Mouse (Mus musculus) embryonic facial prominence, embryonic 14.5 days (tissue): ENCODE results near the gene Icos. TPM values are rescaled to one million over a fixed set of nuclear protein-coding genes. Genes with fewer than 3 reads are reported as not detected.
A peak's percentile ranks its signal among the peaks of the same experiment; 100 is the strongest.

Experiments
- ATAC-seq: fragments of 200-750 bp; cut with Nextera tagmentation; 2 replicates; pipeline ENCODE4 v1.8.0; 2017; ENCODE audit warnings: low read depth, moderate number of reproducible peaks, moderate TSS enrichment
- DNase-seq: peaks from one replicate; pipeline ENCODE4 v3.0.0-alpha.2; 2015; ENCODE audit warnings: low spot score
- H3K27ac ChIP-seq: fragments of 300-500 bp; sonication (generic); replicated peaks from 2 replicates; pipeline ENCODE4 v1.5.1; 2014; ENCODE audit warnings: low read depth, mild to moderate bottlenecking, low read length, moderate library complexity
- H3K27me3 ChIP-seq: fragments of 300-500 bp; sonication (generic); replicated peaks from 2 replicates; pipeline ENCODE4 v1.6.1; 2014; ENCODE audit warnings: low read length; ENCODE audit not compliant: control insufficient read depth, insufficient read depth
- H3K36me3 ChIP-seq: fragments of 300-500 bp; sonication (generic); 2 replicates; pipeline ENCODE4 v1.6.1; 2014; ENCODE audit warnings: low read length, mixed read lengths; ENCODE audit not compliant: control insufficient read depth, insufficient read depth
- H3K4me1 ChIP-seq: fragments of 300-500 bp; sonication (generic); 2 replicates; pipeline ENCODE4 v1.6.1; 2014; ENCODE audit warnings: antibody characterized with exemption, low read length; ENCODE audit not compliant: control insufficient read depth, insufficient read depth
- H3K4me2 ChIP-seq: fragments of 300-500 bp; sonication (generic); 2 replicates; pipeline ENCODE4 v1.6.1; 2014; ENCODE audit warnings: low read depth, mild to moderate bottlenecking, low read length, moderate library complexity, mixed read lengths
- H3K4me3 ChIP-seq: fragments of 300-500 bp; sonication (generic); 2 replicates; pipeline ENCODE4 v1.5.1; 2014; ENCODE audit warnings: low read depth, mild to moderate bottlenecking, low read length
- H3K9ac ChIP-seq: fragments of 300-500 bp; sonication (generic); 2 replicates; pipeline ENCODE4 v1.6.1; 2014; ENCODE audit warnings: low read depth, mild to moderate bottlenecking, low read length, moderate library complexity, mixed read lengths
- H3K9me3 ChIP-seq: fragments of 300-500 bp; sonication (generic); 2 replicates; pipeline ENCODE4 v1.6.1; 2016; ENCODE audit warnings: low read length; ENCODE audit not compliant: control insufficient read depth
- WGBS: fragments of 180-500 bp; shearing (Covaris S2); extraction: QIAGEN DNeasy Blood & Tissue Kit; methylation state at CpG from one replicate; pipeline ENCODE4 v1.1.7; 2014; 5-methylcytosine and 5-hydroxymethylcytosine counted together
- polyA plus RNA-seq: library from polyadenylated mRNA; unstranded; fragments of >200 nt; fragmentation: Nextera tagmentation; extraction: Ambion mirVana; gene quantifications from 2 replicates; pipeline ENCODE4 v1.2.1, GENCODE M21; 2014

Gene Icos
- polyA plus RNA-seq, 1 experiment from 2014 or later: 0.40 TPM

DNA sequence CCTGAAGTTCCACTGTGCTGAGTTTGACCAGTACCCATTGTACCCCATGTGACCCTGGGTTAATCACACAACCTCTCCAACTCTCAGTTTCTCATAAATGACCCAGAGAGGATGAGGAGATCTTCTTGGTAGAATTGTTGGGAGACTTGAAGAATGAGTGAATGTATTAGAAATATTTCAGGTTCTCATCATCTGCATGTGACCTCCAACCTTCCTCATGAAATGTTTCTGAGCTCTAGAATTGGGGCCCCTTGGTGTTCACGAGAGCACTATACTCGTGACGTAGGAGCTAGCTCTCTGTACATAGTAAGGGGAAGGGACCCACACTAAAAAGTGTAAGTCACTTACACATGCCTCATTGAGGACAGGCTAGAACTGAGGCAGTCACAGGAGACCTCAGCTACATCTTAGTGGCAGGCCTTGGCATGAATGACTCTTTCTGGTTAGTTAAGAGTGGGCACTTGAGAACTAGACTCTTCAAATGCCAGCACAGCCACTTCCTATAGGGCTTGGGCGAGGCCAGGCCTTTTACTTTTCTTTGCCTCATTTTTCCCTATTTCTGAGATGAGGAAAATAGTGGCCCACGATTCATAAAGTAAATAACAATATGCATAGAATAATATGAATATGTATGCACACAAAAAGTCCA, 2.0 kb upstream of the Icos start:
- no peak for DNase-seq
- no peaks in the 10 kb centered on the region for H3K9me3 ChIP-seq
- 89% methylated on average over 5 of the region's 5 CpGs for WGBS
- H3K4me2 ChIP-seq: no peak overlapping the region
- H3K9ac ChIP-seq: no peak overlapping the region
- H3K27ac ChIP-seq: no peak overlapping the region
- ATAC-seq: no peak
- no peak overlapping the region for H3K4me3 ChIP-seq
- H3K27me3 ChIP-seq: no peaks in the 10 kb centered on the region
- H3K36me3 ChIP-seq: no peaks in the 10 kb centered on the region
- no peaks in the 10 kb centered on the region for H3K4me1 ChIP-seq

DNA sequence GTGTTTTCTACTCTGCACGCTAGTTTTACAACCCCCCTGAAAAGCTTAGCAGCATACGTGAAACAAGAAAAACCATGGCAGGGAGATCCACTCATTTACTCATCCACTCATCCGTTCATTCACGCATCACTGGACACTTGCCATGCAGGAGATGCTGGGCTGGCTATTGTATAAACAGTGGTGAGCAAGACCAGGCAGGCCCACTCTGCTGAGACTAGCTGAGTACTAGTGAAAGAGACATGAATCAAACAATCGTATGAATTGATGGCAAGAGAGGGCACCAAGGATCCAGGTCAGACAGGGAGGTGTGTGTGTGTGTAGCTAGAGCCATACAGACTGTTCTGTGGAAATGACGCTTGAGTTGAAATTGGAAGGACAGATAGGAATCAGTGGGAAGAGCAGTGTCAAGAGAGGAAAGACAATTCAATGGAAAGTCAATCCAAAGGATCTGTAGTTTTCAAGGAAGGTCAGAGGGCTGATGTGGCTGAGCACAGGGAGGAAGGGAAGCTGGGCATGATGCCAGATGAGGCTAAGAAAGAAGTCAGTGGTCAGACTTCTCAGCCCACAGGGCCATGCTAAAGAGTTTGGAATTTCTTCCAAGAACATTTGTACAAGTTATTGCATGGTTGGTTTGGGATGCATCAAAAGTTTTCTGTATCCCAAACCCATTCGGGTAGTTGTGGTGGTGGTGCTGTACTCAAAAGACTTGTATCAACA, 1.6 kb downstream of the Icos start:
- Histone ChIP-seq H3K27me3 (no peaks in the 10 kb centered on the region), H3K36me3 (no peaks in the 10 kb centered on the region), H3K4me1 (no peaks in the 10 kb centered on the region), H3K9me3 (no peaks in the 10 kb centered on the region), H3K4me2 (no peak overlapping the region), H3K9ac (no peak overlapping the region), H3K27ac (no peak overlapping the region), H3K4me3 (no peak overlapping the region)
- ATAC-seq (no peak), DNase-seq (peak; percentile 43)
- 62% methylated on average over 7 of the region's 7 CpGs for WGBS

DNA sequence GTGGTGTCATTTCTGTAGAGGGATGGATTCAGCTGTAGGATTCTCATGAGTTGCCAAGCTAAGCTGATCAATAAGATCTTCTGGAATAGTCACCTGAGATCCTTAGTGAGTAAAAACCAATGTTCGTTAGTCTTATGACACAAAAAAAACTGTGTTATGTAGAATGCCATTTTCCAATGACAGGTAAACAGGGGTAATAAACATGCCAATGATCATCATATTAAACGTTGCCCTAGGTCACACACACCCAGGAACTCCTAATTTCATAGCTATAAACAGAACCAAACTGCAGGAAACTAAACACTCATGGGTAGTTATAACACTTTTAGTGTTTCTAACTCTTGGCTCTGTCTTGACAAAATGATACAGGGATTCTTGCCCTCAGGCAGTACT, 2.1 kb downstream of the Icos start:
- H3K4me1 ChIP-seq: no peaks in the 10 kb centered on the region
- ATAC-seq: no peak
- no peak overlapping the region for H3K27ac ChIP-seq
- no peaks in the 10 kb centered on the region for H3K9me3 ChIP-seq
- WGBS: 83% methylated on average over 2 of the region's 2 CpGs
- no peak overlapping the region for H3K4me2 ChIP-seq
- H3K9ac ChIP-seq: no peak overlapping the region
- H3K27me3 ChIP-seq: no peaks in the 10 kb centered on the region
- no peak overlapping the region for H3K4me3 ChIP-seq
- no peaks in the 10 kb centered on the region for H3K36me3 ChIP-seq
- DNase-seq: no peak

DNA sequence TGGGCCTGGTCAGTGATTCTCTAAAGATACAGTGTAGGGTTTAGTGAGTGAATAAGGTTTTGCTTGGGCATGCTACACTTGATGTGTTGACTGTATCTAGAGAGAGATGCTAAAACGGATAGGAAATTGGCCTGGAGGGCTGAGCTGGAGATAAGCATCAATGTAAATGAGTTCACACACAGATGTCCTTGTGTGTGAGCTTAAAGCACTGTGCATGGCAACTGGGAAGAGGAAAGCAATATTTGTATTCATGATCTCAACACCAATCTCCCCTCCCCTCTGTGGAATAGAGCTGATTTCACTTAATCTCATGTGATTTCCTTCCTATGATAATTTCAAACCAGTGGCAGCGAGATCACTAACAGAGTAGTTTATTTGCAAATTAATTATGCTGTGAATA, 7.3 kb downstream of the Icos start:
- no peaks in the 10 kb centered on the region for H3K9me3 ChIP-seq
- DNase-seq (no peak), ATAC-seq (no peak)
- no peak overlapping the region for H3K9ac ChIP-seq
- H3K4me1 ChIP-seq: no peaks in the 10 kb centered on the region
- WGBS: 45% methylated on average over 2 of the region's 2 CpGs
- H3K36me3 ChIP-seq: no peaks in the 10 kb centered on the region
- no peaks in the 10 kb centered on the region for H3K27me3 ChIP-seq
- no peak overlapping the region for H3K4me3 ChIP-seq
- H3K4me2 ChIP-seq: no peak overlapping the region
- H3K27ac ChIP-seq: no peak overlapping the region

DNA sequence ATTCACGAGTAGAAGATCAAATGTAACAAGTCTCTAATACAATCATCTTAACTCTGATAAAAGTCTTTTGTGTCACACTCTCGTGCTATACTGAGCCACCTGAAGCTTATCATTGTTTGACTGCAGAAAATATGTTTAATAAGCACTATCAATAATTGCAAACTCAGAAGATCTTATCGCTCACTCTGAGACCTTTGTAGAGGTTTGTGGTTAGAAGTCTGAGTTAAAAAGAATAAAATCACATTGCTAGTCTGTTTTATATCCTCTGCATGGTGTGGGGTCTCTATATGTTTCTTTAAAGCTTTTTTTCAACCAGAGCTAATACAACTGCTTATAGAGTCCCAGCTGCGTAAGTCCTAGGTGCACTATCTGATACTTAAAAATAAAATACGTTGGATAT, 8.4 kb downstream of the Icos start:
- DNase-seq: no peak
- 74% methylated on average over 5 of the region's 5 CpGs for WGBS
- Histone ChIP-seq H3K36me3 (no peaks in the 10 kb centered on the region), H3K9me3 (no peaks in the 10 kb centered on the region), H3K9ac (no peak overlapping the region), H3K4me2 (no peak overlapping the region), H3K27ac (no peak overlapping the region), H3K4me3 (no peak overlapping the region), H3K27me3 (no peaks in the 10 kb centered on the region), H3K4me1 (no peaks in the 10 kb centered on the region)
- ATAC-seq: no peak

DNA sequence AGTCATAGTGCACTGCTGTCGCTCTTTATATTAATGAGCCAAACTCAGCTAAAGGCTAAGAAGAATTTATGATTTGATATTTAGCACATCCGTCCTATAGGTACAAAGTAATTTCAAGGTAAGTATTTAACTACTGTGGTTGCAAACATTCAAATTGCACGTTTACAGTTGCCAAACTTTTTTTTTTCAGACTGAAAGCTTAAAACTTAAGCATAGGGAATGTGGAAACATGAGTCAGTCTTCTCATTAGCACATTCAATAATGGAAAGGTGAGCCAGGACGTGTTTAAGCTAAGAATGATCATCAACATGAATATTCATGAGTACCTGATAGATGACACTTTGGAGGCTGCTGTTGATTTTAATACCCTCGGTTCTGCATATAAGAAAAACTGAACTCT, 11.4 kb downstream of the Icos start:
- Histone ChIP-seq H3K9me3 (no peaks in the 10 kb centered on the region), H3K27ac (no peak overlapping the region), H3K4me1 (no peaks in the 10 kb centered on the region), H3K27me3 (no peaks in the 10 kb centered on the region), H3K9ac (no peak overlapping the region), H3K4me3 (no peak overlapping the region), H3K4me2 (no peak overlapping the region), H3K36me3 (no peaks in the 10 kb centered on the region)
- DNase-seq: no peak
- 74% methylated on average over 5 of the region's 5 CpGs for WGBS
- ATAC-seq: no peak

DNA sequence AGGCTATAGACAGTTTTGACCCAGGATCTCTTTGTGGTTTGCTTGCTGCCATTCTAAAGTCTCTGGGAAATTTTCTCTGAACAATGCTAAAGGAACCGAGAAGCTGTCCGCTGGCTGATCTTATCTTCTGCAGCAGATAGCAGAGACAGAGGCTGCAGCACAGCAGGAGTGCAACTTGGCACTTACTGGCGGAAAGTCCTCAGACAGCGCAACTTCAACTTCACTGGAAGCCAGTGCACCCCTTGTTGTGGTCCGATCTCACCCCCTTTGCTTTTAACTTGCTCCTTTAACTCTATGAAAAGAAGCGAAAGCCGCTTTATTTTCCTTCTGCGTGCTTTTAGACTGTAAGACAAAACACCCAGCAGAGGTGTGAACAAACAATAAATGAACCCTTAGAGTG, 12.6 kb downstream of the Icos start:
- Histone ChIP-seq H3K9ac (no peak overlapping the region), H3K27ac (no peak overlapping the region), H3K4me2 (no peak overlapping the region), H3K4me3 (no peak overlapping the region), H3K4me1 (no peaks in the 10 kb centered on the region), H3K36me3 (no peaks in the 10 kb centered on the region), H3K27me3 (no peaks in the 10 kb centered on the region), H3K9me3 (no peaks in the 10 kb centered on the region)
- DNase-seq (no peak), ATAC-seq (no peak)
- 62% methylated on average over 8 of the region's 8 CpGs for WGBS

DNA sequence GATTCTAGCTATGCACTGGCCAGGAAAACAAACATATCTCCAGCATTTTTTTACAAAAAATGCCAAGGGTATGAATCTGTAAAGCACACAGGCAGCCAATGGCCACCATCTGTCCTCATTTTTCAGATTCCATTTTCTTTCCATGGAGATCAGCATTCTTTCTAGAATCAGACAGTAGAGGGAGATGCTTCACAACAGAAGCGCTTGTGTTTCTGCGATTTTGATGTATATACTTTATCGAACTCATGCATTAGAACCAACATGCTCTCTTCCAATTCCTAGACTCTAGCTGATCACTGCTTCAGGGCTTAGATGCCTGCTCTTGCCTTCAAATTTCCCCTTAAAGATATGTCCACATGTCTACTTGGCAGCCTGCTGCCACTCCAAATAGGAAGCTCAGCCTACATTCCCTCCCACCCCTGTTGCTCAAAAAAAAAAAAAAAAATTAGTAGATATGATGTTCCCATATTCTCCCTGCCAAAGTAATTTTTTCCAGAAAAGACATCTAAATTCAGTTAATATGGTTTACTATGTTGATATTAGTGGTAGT, 20.4 kb downstream of the Icos start:
- no peaks in the 10 kb centered on the region for H3K4me1 ChIP-seq
- H3K27ac ChIP-seq: no peak overlapping the region
- no peaks in the 10 kb centered on the region for H3K36me3 ChIP-seq
- H3K4me3 ChIP-seq: no peak overlapping the region
- no peaks in the 10 kb centered on the region for H3K27me3 ChIP-seq
- ATAC-seq (no peak), DNase-seq (peak; percentile 8)
- 75% methylated on average over 3 of the region's 3 CpGs for WGBS
- H3K4me2 ChIP-seq: no peak overlapping the region
- no peaks in the 10 kb centered on the region for H3K9me3 ChIP-seq
- H3K9ac ChIP-seq: no peak overlapping the region

DNA sequence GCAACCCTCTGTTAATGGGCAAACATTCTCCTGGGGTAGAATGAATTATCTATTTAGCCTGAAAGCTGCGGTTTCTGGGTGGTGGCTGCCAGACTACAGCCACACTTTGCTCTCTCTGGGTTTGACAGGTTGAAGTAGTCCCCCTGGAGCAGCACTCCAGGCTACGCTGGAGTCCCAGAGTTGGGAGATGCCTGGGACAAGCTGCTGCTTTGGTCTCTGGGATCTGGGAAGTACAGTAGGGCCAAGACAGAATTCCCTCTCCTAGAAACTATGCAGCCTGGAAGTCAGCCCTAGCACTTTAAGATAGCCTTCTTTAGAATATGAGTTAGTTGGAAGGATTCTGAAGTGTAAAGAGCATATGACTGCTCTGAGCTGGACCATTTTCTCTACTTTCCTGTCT, 21.0 kb downstream of the Icos start:
- Histone ChIP-seq H3K36me3 (no peaks in the 10 kb centered on the region), H3K9ac (no peak overlapping the region), H3K4me1 (no peaks in the 10 kb centered on the region), H3K27me3 (no peaks in the 10 kb centered on the region), H3K27ac (no peak overlapping the region), H3K9me3 (no peaks in the 10 kb centered on the region), H3K4me3 (no peak overlapping the region), H3K4me2 (no peak overlapping the region)
- DNase-seq: no peak
- WGBS: 47% methylated on average over 2 of the region's 2 CpGs
- ATAC-seq: no peak
